10 mouse cellular contexts compared by ENCODE assay signal in the genomic region with DNA sequence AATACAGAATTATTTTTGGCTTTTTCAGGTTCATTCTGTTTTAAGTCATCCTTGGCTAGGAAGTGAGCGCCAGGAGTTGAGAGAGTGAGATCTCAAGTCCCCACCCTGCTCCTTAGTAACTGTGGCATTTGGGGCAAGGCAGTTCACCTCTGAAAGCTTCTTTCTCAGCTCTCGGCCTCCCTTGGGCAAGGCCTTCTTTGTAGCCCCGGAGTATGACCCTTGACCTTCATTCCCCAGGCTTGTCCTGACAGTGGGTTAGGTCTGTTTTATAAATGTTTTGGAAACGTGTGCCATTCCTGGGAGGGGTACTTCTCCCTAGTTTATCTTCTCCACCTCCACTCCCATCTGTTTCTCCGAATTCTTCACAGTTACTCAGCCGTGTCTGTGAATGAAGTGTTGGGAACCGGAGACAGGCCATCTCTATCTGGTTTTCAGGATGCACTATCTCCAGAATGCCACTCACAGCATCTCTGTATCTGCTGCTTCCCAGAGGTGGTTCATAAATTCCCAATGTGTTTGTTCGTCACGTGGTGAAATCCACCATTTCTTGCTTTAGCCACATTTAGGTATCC.
DNase-seq lines count a peak whose midpoint lies in the region; ATAC-seq and TF ChIP-seq lines count a peak whose summit lies in the region.
"Had no signal": no experiment of that assay in that cellular context is flagged by ENCODE, and none has a peak within 500 bp of the region (broad histone marks: within the 10 kb centered on the region; RNA-seq: fewer than 3 reads in every experiment).

No protein-coding gene starts in this region.

- no peaks in the 10 kb centered on the region for H3K27me3 ChIP-seq in kidney, embryonic 15.5 days
- no peaks in the 10 kb centered on the region for H3K27me3 ChIP-seq in limb, embryonic 12.5 days

- peaks cover 24% of the 10 kb centered on the region for H3K4me1 ChIP-seq in kidney, embryonic 15.5 days
- peaks cover 62% of the 10 kb centered on the region for H3K4me1 ChIP-seq in bone marrow macrophage, adult 2 months (ENCODE audit: control insufficient read depth, insufficient read depth, low read length)
- peaks cover 23% of the 10 kb centered on the region for H3K4me1 ChIP-seq in limb, embryonic 12.5 days (replicated peaks)

- ATAC-seq in kidney, embryonic 15.5 days (replicated peaks; ENCODE audit: low FRiP score) = peak; percentile 52; the same call in 1 of the 2 replicates
- ATAC-seq in limb, embryonic 12.5 days (ENCODE audit: insufficient number of reproducible peaks, insufficient read depth, low FRiP score, low TSS enrichment, low read depth) = no peak

- H3K9me3 ChIP-seq in kidney, embryonic 15.5 days (replicated peaks) = no peaks in the 10 kb centered on the region
- H3K9me3 ChIP-seq in limb, embryonic 12.5 days = no peaks in the 10 kb centered on the region
- H3K9me3 ChIP-seq: G1E had no signal

- DNase-seq in kidney, postnatal 10 days = no peak
- peak; percentile 50 for DNase-seq in embryo, embryonic 10.5 days (ENCODE audit: low spot score)
- no peak for DNase-seq in spleen, adult 12 weeks (ENCODE audit: low spot score)
- no peak for DNase-seq in cerebellum, postnatal 25 days
- no peak for DNase-seq in cerebellum, postnatal 4 days (ENCODE audit: low spot score in 2 of 2)

- H3K4me2 ChIP-seq in kidney, embryonic 15.5 days = peak overlapping the region; percentile 13; the same call in 1 of the 2 replicates
- H3K4me2 ChIP-seq in limb, embryonic 12.5 days = peak overlapping the region; percentile 35

- TF ChIP-seq POLR2A in bone marrow macrophage, adult 2 months (IDR thresholded peaks at IDR 0.05; ENCODE audit: borderline replicate concordance, low read depth, low read length) = no peak

- peak overlapping the region; percentile 29; the same call in 1 of the 2 replicates for H3K27ac ChIP-seq in kidney, embryonic 15.5 days
- H3K27ac ChIP-seq in bone marrow macrophage, adult 2 months (ENCODE audit: insufficient read depth, low read depth, low read length) = peak overlapping the region; percentile 99
- H3K27ac ChIP-seq in limb, embryonic 12.5 days = peak overlapping the region; percentile 87

- H3K36me3 ChIP-seq in kidney, embryonic 15.5 days = no peaks in the 10 kb centered on the region
- H3K36me3 ChIP-seq in limb, embryonic 12.5 days = no peaks in the 10 kb centered on the region
- H3K36me3 ChIP-seq: G1E had no signal

- no peak overlapping the region for H3K9ac ChIP-seq in kidney, embryonic 15.5 days
- H3K9ac ChIP-seq in limb, embryonic 12.5 days (replicated peaks) = no peak overlapping the region; the same call in 1 of the 2 replicates

- TF ChIP-seq CTCF in bone marrow macrophage, adult 2 months (IDR thresholded peaks at IDR 0.05; ENCODE audit: low read depth, low read length) = no peak

- H3K4me3 ChIP-seq in kidney, embryonic 15.5 days (replicated peaks) = no peak overlapping the region
- H3K4me3 ChIP-seq in bone marrow macrophage, adult 2 months (ENCODE audit: insufficient read depth, low read length) = peak overlapping the region; percentile 64
- no peak overlapping the region for H3K4me3 ChIP-seq in limb, embryonic 12.5 days (replicated peaks)
- H3K4me3 ChIP-seq: megakaryocyte, embryonic 14.5 days had no signal

- WGBS in kidney, embryonic 15.5 days = 38% methylated on average over 9 of the region's 9 CpGs
- 61% methylated on average over 9 of the region's 9 CpGs for WGBS in limb, embryonic 12.5 days

Comparison
In these comparisons a context has a peak if more than half of its experiments do, and no peak if none do; other contexts are left out.
1. H3K27ac ChIP-seq: peak in every context shown above with its lines; median percentile 99 in bone marrow macrophage, adult 2 months; 87 in limb, embryonic 12.5 days; 29 in kidney, embryonic 15.5 days.